Mouse (Mus musculus): Measurements from ENCODE around the gene Lep.
A peak's percentile ranks its signal among the peaks of the same experiment; 100 is the strongest.

The Lep gene

GRCm38 (mm10) chr6:29059846-29060685, at the start of gene Lep:
TSS of gene Lep (plus strand) at chr6:29060220.
- no peak for DNase-seq (ENCODE audit: low spot score in 2 of 2)

- DNase-seq (ENCODE audit: low spot score in 2 of 2): no peak
Measured at GRCm38 (mm10) chr6:29011651-29012050, 48.4 kb upstream of the Lep start.

- no peak for DNase-seq (ENCODE audit: low spot score in 2 of 2)
Measured at GRCm38 (mm10) chr6:29013216-29013615, 46.8 kb upstream of the Lep start.

GRCm38 (mm10) chr6:29016891-29017412, 43.1 kb upstream of the Lep start:
- no peak for DNase-seq (ENCODE audit: low spot score in 2 of 2)

GRCm38 (mm10) chr6:29019756-29020720, 40.0 kb upstream of the Lep start:
- DNase-seq (ENCODE audit: low spot score in 2 of 2): no peak

- DNase-seq (ENCODE audit: low spot score in 2 of 2): no peak
Measured at GRCm38 (mm10) chr6:29020937-29021336, 39.1 kb upstream of the Lep start.

GRCm38 (mm10) chr6:29021501-29021900, 38.5 kb upstream of the Lep start:
- no peak for DNase-seq (ENCODE audit: low spot score in 2 of 2)

- no peak for DNase-seq (ENCODE audit: low spot score in 2 of 2)
Measured at GRCm38 (mm10) chr6:29022115-29022514, 37.9 kb upstream of the Lep start.

- peak; percentile 46 to 69 for DNase-seq (ENCODE audit: low spot score in 2 of 2)
Measured at GRCm38 (mm10) chr6:29023206-29023967, 36.6 kb upstream of the Lep start.

- DNase-seq (ENCODE audit: low spot score in 2 of 2): peak; percentile 62 to 71
Measured at GRCm38 (mm10) chr6:29024000-29024417, 36.0 kb upstream of the Lep start.

GRCm38 (mm10) chr6:29025796-29026482, 34.1 kb upstream of the Lep start:
- DNase-seq (ENCODE audit: low spot score in 2 of 2): no peak

- no peak for DNase-seq (ENCODE audit: low spot score in 2 of 2)
Measured at GRCm38 (mm10) chr6:29026766-29027165, 33.3 kb upstream of the Lep start.

GRCm38 (mm10) chr6:29028129-29028528, 31.9 kb upstream of the Lep start:
- no peak for DNase-seq (ENCODE audit: low spot score in 2 of 2)

GRCm38 (mm10) chr6:29029521-29029920, 30.5 kb upstream of the Lep start:
- DNase-seq (ENCODE audit: low spot score in 2 of 2): no peak

- DNase-seq (ENCODE audit: low spot score in 2 of 2): no peak
Measured at GRCm38 (mm10) chr6:29031216-29031615, 28.8 kb upstream of the Lep start.

GRCm38 (mm10) chr6:29031704-29032310, 28.2 kb upstream of the Lep start:
- no peak for DNase-seq (ENCODE audit: low spot score in 2 of 2)

- DNase-seq (ENCODE audit: low spot score in 2 of 2): no peak
Measured at GRCm38 (mm10) chr6:29032411-29032810, 27.6 kb upstream of the Lep start.

GRCm38 (mm10) chr6:29033981-29034646, 25.9 kb upstream of the Lep start:
- DNase-seq (ENCODE audit: low spot score in 2 of 2): no peak

- DNase-seq (ENCODE audit: low spot score in 2 of 2): peak; percentile 18 to 28
Measured at GRCm38 (mm10) chr6:29036698-29037097, 23.3 kb upstream of the Lep start.

- no peak for DNase-seq (ENCODE audit: low spot score in 2 of 2)
Measured at GRCm38 (mm10) chr6:29040266-29040665, 19.8 kb upstream of the Lep start.

Measured in frontal cortex, postnatal 36 days (tissue).